Mouse (Mus musculus): ENCODE data around the gene Sec22b. TPM values are rescaled to one million over a fixed set of nuclear protein-coding genes. Genes with fewer than 3 reads are reported as not detected.

Sec22b gene
- polyA plus RNA-seq, 1 experiment, result 4.3 TPM

GRCm38 (mm10) chr3:97934331-97935300, 33.6 kb downstream of the Sec22b start:
- H3K36me3 ChIP-seq (ENCODE audit: control insufficient read depth), result no peaks in the 10 kb centered on the region
- no peak overlapping the region for H3K4me3 ChIP-seq (replicated peaks)
- H3K27me3 ChIP-seq (ENCODE audit: control insufficient read depth), result peaks cover 7% of the 10 kb centered on the region
- no peak for TF ChIP-seq GATA1 (IDR thresholded peaks at IDR 0.05; ENCODE audit: low read length)
- no peak for TF ChIP-seq TAL1 (IDR thresholded peaks at IDR 0.05; ENCODE audit: low read length)
- H3K9me3 ChIP-seq (ENCODE audit: control insufficient read depth, low read length), result no peaks in the 10 kb centered on the region
- H3K4me1 ChIP-seq (ENCODE audit: control insufficient read depth), result peaks cover 43% of the 10 kb centered on the region

DNA sequence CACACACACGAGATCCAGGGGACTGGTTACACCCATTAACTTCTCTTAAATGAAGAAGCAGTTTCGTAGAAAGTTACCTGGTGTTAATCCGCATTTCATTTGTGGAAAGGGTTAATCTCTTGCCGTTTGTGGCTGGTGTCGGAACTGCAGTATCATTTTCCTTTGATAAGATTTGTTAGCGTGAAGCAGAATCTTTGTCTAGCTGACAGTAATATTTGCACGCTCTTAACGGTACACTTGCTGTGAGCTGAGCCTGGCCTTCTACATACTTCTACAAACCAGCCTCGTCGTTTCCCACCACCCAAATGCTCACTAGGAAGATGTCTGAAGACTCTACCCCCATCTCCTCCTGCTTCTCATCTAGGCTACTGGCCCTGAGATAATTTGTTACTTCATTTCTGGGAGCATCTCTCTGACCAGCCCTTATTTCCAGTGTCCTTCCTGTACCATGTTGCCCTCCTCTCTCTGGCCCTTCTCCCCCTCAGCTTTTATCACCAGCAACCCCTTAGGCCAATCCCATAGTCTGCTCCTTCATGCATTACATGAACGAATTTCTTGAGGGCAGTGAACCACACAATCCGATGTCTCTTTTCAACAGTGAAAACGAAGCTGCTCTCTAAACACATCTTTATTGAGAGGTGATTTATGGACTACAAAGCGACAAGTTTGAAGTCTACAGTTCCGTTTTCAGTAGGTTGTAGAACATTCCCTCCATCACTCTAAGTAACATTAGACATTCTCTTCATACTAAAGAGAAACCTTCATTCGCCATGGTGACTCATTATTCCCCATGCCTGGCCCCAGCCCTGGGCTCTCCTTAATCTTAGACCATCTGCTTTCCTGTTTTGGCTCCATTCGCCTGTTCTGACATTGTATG, 36.3 kb downstream of the Sec22b start:
- TF ChIP-seq TAL1 (IDR thresholded peaks at IDR 0.05; ENCODE audit: low read length), result no peak
- no peak for TF ChIP-seq GATA1 (IDR thresholded peaks at IDR 0.05; ENCODE audit: low read length)
- peak overlapping the region; percentile 26 for H3K4me3 ChIP-seq (replicated peaks)
- no peaks in the 10 kb centered on the region for H3K9me3 ChIP-seq (ENCODE audit: control insufficient read depth, low read length)
- H3K27me3 ChIP-seq (ENCODE audit: control insufficient read depth), result peaks cover 7% of the 10 kb centered on the region
- H3K4me1 ChIP-seq (ENCODE audit: control insufficient read depth), result peaks cover 49% of the 10 kb centered on the region
- H3K36me3 ChIP-seq (ENCODE audit: control insufficient read depth), result no peaks in the 10 kb centered on the region

- H3K4me3 ChIP-seq (replicated peaks), result peak overlapping the region; percentile 26
- H3K4me1 ChIP-seq (ENCODE audit: control insufficient read depth), result peaks cover 49% of the 10 kb centered on the region
- TF ChIP-seq GATA1 (IDR thresholded peaks at IDR 0.05; ENCODE audit: low read length), result no peak
- no peak for TF ChIP-seq TAL1 (IDR thresholded peaks at IDR 0.05; ENCODE audit: low read length)
- H3K36me3 ChIP-seq (ENCODE audit: control insufficient read depth), result no peaks in the 10 kb centered on the region
- H3K9me3 ChIP-seq (ENCODE audit: control insufficient read depth, low read length), result no peaks in the 10 kb centered on the region
- H3K27me3 ChIP-seq (ENCODE audit: control insufficient read depth), result peaks cover 4% of the 10 kb centered on the region; the same call in 1 of the 2 replicates
Observed at GRCm38 (mm10) chr3:97937945-97938266, 36.9 kb downstream of the Sec22b start.

DNA sequence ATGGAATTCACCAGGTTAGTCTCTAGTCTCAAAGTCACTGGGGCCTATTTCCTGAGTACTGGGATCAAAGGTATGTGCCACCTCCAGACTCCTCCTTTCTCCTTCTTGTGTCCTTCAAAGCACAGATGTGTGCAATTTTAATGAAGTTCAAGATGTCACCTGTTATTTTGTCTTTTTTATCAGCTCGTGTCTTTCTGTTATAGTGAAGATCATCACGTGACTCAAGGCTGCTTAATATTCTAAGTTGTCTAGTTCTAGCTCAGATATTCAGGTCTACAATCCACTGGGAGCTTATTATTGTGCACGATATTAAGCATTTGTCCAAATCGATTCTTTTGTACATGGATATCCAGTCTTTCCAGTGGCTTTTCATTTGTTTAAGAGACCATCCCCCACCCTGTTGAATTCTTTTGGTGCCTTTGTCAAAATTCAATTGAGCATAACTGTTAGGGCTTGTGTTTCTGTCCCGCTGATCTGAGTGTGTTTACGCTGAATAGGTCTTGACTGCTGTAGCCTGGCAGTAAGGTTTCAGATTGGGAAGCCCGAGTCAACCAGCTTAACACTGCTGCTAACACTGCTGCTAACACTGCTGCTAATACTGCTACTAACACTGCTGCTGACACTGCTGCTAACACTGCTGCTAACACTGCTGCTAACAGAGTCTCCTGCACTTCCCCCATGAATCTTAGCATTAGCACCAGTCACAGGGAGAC, 38.0 kb downstream of the Sec22b start:
- Histone ChIP-seq H3K4me3 (replicated peaks) (no peak overlapping the region), H3K27me3 (ENCODE audit: control insufficient read depth) (no peaks in the 10 kb centered on the region), H3K36me3 (ENCODE audit: control insufficient read depth) (no peaks in the 10 kb centered on the region), H3K4me1 (ENCODE audit: control insufficient read depth) (peaks cover 44% of the 10 kb centered on the region), H3K9me3 (ENCODE audit: control insufficient read depth, low read length) (no peaks in the 10 kb centered on the region)
- no peak for TF ChIP-seq TAL1 (IDR thresholded peaks at IDR 0.05; ENCODE audit: low read length)
- no peak for TF ChIP-seq GATA1 (IDR thresholded peaks at IDR 0.05; ENCODE audit: low read length)

DNA sequence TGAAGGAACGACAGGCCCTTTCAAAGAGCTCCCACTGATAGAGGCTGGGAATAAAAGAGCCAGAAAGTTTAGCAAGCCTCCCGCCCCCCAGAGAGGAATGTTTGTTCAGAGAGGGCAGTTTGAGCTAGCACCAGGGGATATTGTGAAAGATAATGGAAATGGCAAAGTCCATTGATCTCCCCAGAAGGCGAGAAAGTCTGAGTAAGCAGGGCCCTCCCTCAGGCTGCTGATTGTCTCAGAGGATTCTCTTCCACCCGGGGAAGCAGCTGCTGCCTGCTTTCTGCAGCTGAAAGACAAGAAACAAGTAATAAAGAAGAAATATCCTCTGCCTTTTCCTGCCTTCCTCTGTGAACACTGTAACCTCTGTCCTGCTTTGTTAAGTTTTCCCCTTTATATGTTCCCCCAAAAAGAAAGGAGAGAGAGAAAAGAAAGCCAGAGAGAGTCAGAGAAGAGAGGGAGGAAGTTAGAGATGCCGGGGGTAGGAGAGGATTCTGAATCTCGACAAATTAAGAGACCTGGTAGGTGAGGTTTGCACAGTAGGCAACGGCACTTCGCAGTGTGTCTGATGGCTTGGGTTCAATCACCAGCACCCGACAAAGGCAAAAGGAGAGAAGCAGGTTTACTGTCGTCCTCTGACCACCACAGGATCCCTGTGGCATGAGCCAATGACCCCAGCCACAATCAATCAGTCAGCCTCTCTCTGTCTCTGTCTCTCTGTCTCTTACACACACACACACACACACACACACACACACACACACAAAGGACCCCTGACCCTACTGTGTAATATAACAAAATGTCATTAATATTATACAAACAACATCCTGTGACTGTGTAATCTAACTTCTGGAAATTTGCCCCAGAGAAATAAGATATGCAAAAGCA, 38.9 kb downstream of the Sec22b start:
- Histone ChIP-seq H3K36me3 (ENCODE audit: control insufficient read depth) (no peaks in the 10 kb centered on the region), H3K4me1 (ENCODE audit: control insufficient read depth) (peaks cover 44% of the 10 kb centered on the region), H3K4me3 (replicated peaks) (no peak overlapping the region), H3K9me3 (ENCODE audit: control insufficient read depth, low read length) (no peaks in the 10 kb centered on the region), H3K27me3 (ENCODE audit: control insufficient read depth) (no peaks in the 10 kb centered on the region)
- TF ChIP-seq GATA1 (IDR thresholded peaks at IDR 0.05; ENCODE audit: low read length) (no peak), TAL1 (IDR thresholded peaks at IDR 0.05; ENCODE audit: low read length) (no peak)

DNA sequence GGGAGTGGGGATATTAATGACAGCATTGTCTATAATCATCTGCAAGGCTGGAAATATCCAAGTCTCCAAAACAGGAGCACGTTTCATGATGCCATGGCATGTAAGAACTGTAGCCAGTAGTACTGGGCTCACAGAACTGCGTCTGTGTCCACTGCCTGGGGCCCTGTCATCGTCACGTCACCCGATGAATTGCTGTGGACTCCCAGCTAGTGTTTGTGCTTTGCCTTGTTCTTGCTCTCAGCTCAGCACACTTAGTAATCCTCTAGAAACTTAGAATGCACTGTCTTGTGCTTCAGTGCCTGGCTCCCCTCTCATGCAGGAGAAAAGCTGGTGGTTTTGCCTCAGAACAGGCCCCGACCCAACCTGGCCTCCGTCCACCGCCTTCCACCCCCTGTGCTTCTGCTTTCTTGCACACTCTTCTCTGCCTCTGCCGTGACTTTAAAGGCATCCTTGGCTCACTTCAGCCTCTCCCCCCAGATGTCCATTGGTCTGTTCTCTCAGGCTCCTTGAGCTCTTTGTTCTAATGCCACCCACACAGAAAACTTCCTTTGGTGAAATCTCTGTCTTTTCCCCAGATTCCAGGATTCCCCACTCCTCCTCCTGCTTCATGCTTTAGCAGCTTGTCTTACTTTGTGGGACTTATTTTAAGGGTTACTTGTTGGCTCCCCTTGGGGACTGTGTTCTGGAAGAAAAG, 39.7 kb downstream of the Sec22b start:
- H3K36me3 ChIP-seq (ENCODE audit: control insufficient read depth), result no peaks in the 10 kb centered on the region
- H3K4me1 ChIP-seq (ENCODE audit: control insufficient read depth), result peaks cover 42% of the 10 kb centered on the region
- TF ChIP-seq TAL1 (IDR thresholded peaks at IDR 0.05; ENCODE audit: low read length) (no peak), GATA1 (IDR thresholded peaks at IDR 0.05; ENCODE audit: low read length) (no peak)
- H3K4me3 ChIP-seq (replicated peaks), result no peak overlapping the region
- H3K27me3 ChIP-seq (ENCODE audit: control insufficient read depth), result no peaks in the 10 kb centered on the region
- H3K9me3 ChIP-seq (ENCODE audit: control insufficient read depth, low read length), result no peaks in the 10 kb centered on the region

DNA sequence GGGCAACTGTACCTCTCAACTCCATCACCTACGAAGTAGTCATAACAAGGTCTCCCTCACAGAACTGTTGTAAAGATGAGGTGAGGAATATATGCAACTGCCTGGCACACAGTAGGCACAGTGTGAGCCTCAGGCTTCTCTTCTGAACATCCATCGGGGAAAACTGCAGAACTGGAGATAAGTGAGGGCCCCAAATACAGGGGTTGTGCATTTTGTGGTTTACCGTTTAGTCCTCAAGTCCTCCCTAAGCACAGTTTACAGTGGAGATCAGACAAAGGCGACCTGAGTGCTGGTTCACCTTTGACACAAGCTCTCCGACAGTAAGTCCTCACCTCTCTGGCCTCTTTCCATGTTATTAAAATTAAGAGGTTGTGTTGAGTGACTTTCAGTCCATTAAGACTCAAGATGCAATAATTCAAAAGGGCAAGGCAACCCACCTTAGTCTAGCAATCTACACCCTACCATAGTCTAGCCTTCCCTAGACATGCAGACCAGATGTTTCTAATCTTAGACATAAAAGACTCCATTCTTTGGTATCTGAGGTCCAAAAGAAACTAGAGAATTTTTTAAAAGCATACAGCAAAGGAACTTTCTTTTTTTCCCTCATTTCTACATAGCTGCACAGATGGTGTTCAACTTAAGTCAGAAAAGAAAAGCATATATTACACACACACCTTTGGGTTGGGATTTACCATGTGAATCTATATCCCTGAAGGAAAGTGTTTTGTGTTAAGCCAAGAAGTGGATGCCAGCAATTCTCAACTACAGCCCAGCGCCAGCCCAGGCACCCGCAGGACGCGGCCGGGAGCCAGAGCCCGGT, 40.7 kb downstream of the Sec22b start:
- Histone ChIP-seq H3K27me3 (ENCODE audit: control insufficient read depth) (no peaks in the 10 kb centered on the region), H3K4me1 (ENCODE audit: control insufficient read depth) (peaks cover 45% of the 10 kb centered on the region), H3K36me3 (ENCODE audit: control insufficient read depth) (no peaks in the 10 kb centered on the region), H3K4me3 (replicated peaks) (peak overlapping the region; percentile 48), H3K9me3 (ENCODE audit: control insufficient read depth, low read length) (no peaks in the 10 kb centered on the region)
- TF ChIP-seq TAL1 (IDR thresholded peaks at IDR 0.05; ENCODE audit: low read length) (no peak), GATA1 (IDR thresholded peaks at IDR 0.05; ENCODE audit: low read length) (no peak)
